In genomic region chr9:62838146-62838505, GRCm38 (mm10) we compare ENCODE assay signal across 8 mouse cellular contexts. TPM values are rescaled to one million over a fixed set of nuclear protein-coding genes. Genes with fewer than 3 reads are reported as not detected.
DNase-seq lines count a peak whose midpoint lies in the region; ATAC-seq and TF ChIP-seq lines count a peak whose summit lies in the region.

No protein-coding gene starts in this region.

- H3K9me3 ChIP-seq in kidney, embryonic 14.5 days (ENCODE audit: control insufficient read depth, low read length) = no peaks in the 10 kb centered on the region
- no peaks in the 10 kb centered on the region for H3K9me3 ChIP-seq in hindbrain, embryonic 13.5 days
- H3K9me3 ChIP-seq in midbrain, embryonic 14.5 days (ENCODE audit: control insufficient read depth, low read length) = no peaks in the 10 kb centered on the region

- H3K27ac ChIP-seq in kidney, embryonic 14.5 days (ENCODE audit: low read depth, low read length) = peak overlapping the region; percentile 93
- peak overlapping the region; percentile 65 for H3K27ac ChIP-seq in bone marrow macrophage, adult 2 months (ENCODE audit: insufficient read depth, low read depth, low read length)
- H3K27ac ChIP-seq in hindbrain, embryonic 13.5 days = 0 out of 2 replicates have a peak overlapping the region, but pooled peaks have one; percentile 62
- 0 out of 2 replicates have a peak overlapping the region, but pooled peaks have one; percentile 13 for H3K27ac ChIP-seq in midbrain, embryonic 14.5 days (replicated peaks; ENCODE audit: low read depth, low read length)

- no peak for TF ChIP-seq CTCF in bone marrow macrophage, adult 2 months (IDR thresholded peaks at IDR 0.05; ENCODE audit: low read depth, low read length)

- peak overlapping the region; percentile 76 for H3K4me3 ChIP-seq in kidney, embryonic 14.5 days (ENCODE audit: low read length)
- H3K4me3 ChIP-seq in bone marrow macrophage, adult 2 months (ENCODE audit: insufficient read depth, low read length) = peak overlapping the region; percentile 51
- peak overlapping the region; percentile 64 for H3K4me3 ChIP-seq in hindbrain, embryonic 13.5 days
- H3K4me3 ChIP-seq in midbrain, embryonic 14.5 days (replicated peaks; ENCODE audit: low read depth, low read length) = peak overlapping the region; percentile 63

- 13% methylated on average over 8 of the region's 8 CpGs for WGBS in kidney, embryonic 14.5 days
- 17% methylated on average over 8 of the region's 8 CpGs for WGBS in hindbrain, embryonic 13.5 days
- 18% methylated on average over 8 of the region's 8 CpGs for WGBS in midbrain, embryonic 14.5 days

- H3K4me2 ChIP-seq in kidney, embryonic 14.5 days (replicated peaks; ENCODE audit: low read depth, low read length) = peak overlapping the region; percentile 88
- H3K4me2 ChIP-seq in hindbrain, embryonic 13.5 days = peak overlapping the region; percentile 83
- peak overlapping the region; percentile 94 for H3K4me2 ChIP-seq in midbrain, embryonic 14.5 days (ENCODE audit: low read length)

- no peak for DNase-seq in kidney, adult 11 months
- DNase-seq in midbrain, embryonic 14.5 days = no peak
- DNase-seq in left cerebral cortex, adult 9 months (ENCODE audit: low spot score in 2 of 2) = no peak
- DNase-seq in c-Kit-positive CD71-positive TER-119-positive erythroid progenitor cells, embryonic 14.5 days (ENCODE audit: low spot score) = no peak
- DNase-seq in right cerebral cortex, postnatal 14 days = no peak

- no peaks in the 10 kb centered on the region for H3K27me3 ChIP-seq in kidney, embryonic 14.5 days (ENCODE audit: control insufficient read depth, insufficient read depth, low read length)
- H3K27me3 ChIP-seq in hindbrain, embryonic 13.5 days = no peaks in the 10 kb centered on the region
- no peaks in the 10 kb centered on the region for H3K27me3 ChIP-seq in midbrain, embryonic 14.5 days (ENCODE audit: control insufficient read depth, insufficient read depth, low read length)

- no peaks in the 10 kb centered on the region for H3K36me3 ChIP-seq in kidney, embryonic 14.5 days (ENCODE audit: control insufficient read depth, insufficient read depth, low read length)
- no peaks in the 10 kb centered on the region for H3K36me3 ChIP-seq in hindbrain, embryonic 13.5 days
- H3K36me3 ChIP-seq in midbrain, embryonic 14.5 days (ENCODE audit: control insufficient read depth, insufficient read depth, low read length) = no peaks in the 10 kb centered on the region

- no peak; the same call in none of the 2 replicates for ATAC-seq in kidney, embryonic 14.5 days (ENCODE audit: low FRiP score, low TSS enrichment)
- no peak for ATAC-seq in hindbrain, embryonic 13.5 days (ENCODE audit: low FRiP score)
- no peak; the same call in 1 of the 2 replicates for ATAC-seq in midbrain, embryonic 14.5 days (ENCODE audit: low FRiP score, low TSS enrichment)

- H3K4me1 ChIP-seq in kidney, embryonic 14.5 days (ENCODE audit: control insufficient read depth, insufficient read depth, low read length) = peaks cover 14% of the 10 kb centered on the region; the same call in 1 of the 2 replicates
- H3K4me1 ChIP-seq in bone marrow macrophage, adult 2 months (ENCODE audit: control insufficient read depth, insufficient read depth, low read length) = peaks cover 14% of the 10 kb centered on the region
- H3K4me1 ChIP-seq in hindbrain, embryonic 13.5 days (replicated peaks) = peaks cover 18% of the 10 kb centered on the region
- peaks cover 14% of the 10 kb centered on the region; the same call in 1 of the 2 replicates for H3K4me1 ChIP-seq in midbrain, embryonic 14.5 days (ENCODE audit: control insufficient read depth, insufficient read depth, low read length)

- peak overlapping the region; percentile 44; the same call in 1 of the 2 replicates for H3K9ac ChIP-seq in kidney, embryonic 14.5 days (ENCODE audit: low read depth, low read length)
- H3K9ac ChIP-seq in hindbrain, embryonic 13.5 days = no peak overlapping the region; the same call in 1 of the 2 replicates
- peak overlapping the region; percentile 75; the same call in 1 of the 2 replicates for H3K9ac ChIP-seq in midbrain, embryonic 14.5 days (replicated peaks; ENCODE audit: low read length)

- no peak for TF ChIP-seq POLR2A in bone marrow macrophage, adult 2 months (IDR thresholded peaks at IDR 0.05; ENCODE audit: borderline replicate concordance, low read depth, low read length)

RNA-seq across cellular contexts. Expression of gene Cln6, which starts 0.5 kb away (rescaled TPM):
- 21.7 and 28.2 TPM in 2 replicates for polyA plus RNA-seq in kidney, embryonic 14.5 days (2014; fragmentation: Nextera tagmentation; extraction: Ambion mirVana)
- polyA plus RNA-seq in bone marrow macrophage, adult 2 months (2012; ENCODE audit: insufficient read depth, insufficient read length, missing spikeins) = 95.4 and 113 TPM in 2 replicates
- 6.0 and 6.1 TPM in 2 replicates for polyA plus RNA-seq in hindbrain, embryonic 13.5 days (2015; fragmentation: Nextera tagmentation; extraction: Ambion mirVana)
- 3.1 and 5.2 TPM in 2 replicates for polyA plus RNA-seq in midbrain, embryonic 14.5 days (2014; fragmentation: Nextera tagmentation; extraction: Ambion mirVana)

RNA-seq across cellular contexts. Expression of gene Calml4, which starts 19.8 kb away (rescaled TPM):
- 59.7 and 72.0 TPM in 2 replicates for polyA plus RNA-seq in kidney, embryonic 14.5 days (2014; fragmentation: Nextera tagmentation; extraction: Ambion mirVana)
- polyA plus RNA-seq in bone marrow macrophage, adult 2 months (2012; ENCODE audit: insufficient read depth, insufficient read length, missing spikeins) = 2.4 and 6.2 TPM in 2 replicates
- 10.4 and 21.2 TPM in 2 replicates for polyA plus RNA-seq in hindbrain, embryonic 13.5 days (2015; fragmentation: Nextera tagmentation; extraction: Ambion mirVana)
- polyA plus RNA-seq in midbrain, embryonic 14.5 days (2014; fragmentation: Nextera tagmentation; extraction: Ambion mirVana) = 7.1 TPM in 2 replicates

RNA-seq across cellular contexts. Expression of gene Fem1b, which starts 26.4 kb away (rescaled TPM):
- polyA plus RNA-seq in kidney, embryonic 14.5 days (2014; fragmentation: Nextera tagmentation; extraction: Ambion mirVana) = 20.8 and 38.2 TPM in 2 replicates
- polyA plus RNA-seq in bone marrow macrophage, adult 2 months (2012; ENCODE audit: insufficient read depth, insufficient read length, missing spikeins) = 12.8 and 15.8 TPM in 2 replicates
- polyA plus RNA-seq in hindbrain, embryonic 13.5 days (2015; fragmentation: Nextera tagmentation; extraction: Ambion mirVana) = 48.2 and 49.5 TPM in 2 replicates
- polyA plus RNA-seq in midbrain, embryonic 14.5 days (2014; fragmentation: Nextera tagmentation; extraction: Ambion mirVana) = 71.5 and 103 TPM in 2 replicates

Comparison
In these comparisons a context has a peak if more than half of its experiments do, and no peak if none do; other contexts are left out.
1. H3K27ac ChIP-seq: peak in every context shown above with its lines; median percentile 93 in kidney, embryonic 14.5 days; 65 in bone marrow macrophage, adult 2 months; 62 in hindbrain, embryonic 13.5 days; 13 in midbrain, embryonic 14.5 days.